Mouse (Mus musculus) limb, embryonic 14.5 days (tissue): ENCODE measurements around the gene Unc13d. TPM values are rescaled to one million over a fixed set of nuclear protein-coding genes. Genes with fewer than 3 reads are reported as not detected.

Source experiments
- ATAC-seq: fragments of 200-750 bp; cut with Nextera tagmentation; 2 replicates; pipeline ENCODE4 v1.8.0; 2017; ENCODE audit warnings: low read depth, moderate number of reproducible peaks, moderate TSS enrichment; ENCODE audit not compliant: low FRiP score
- DNase-seq: peaks from one replicate; pipeline ENCODE4 v3.0.0-alpha.2; 2015; ENCODE audit warnings: low spot score
- H3K27ac ChIP-seq: fragments of 300-500 bp; sonication (generic); replicated peaks from 2 replicates; pipeline ENCODE4 v1.5.1; 2014; ENCODE audit warnings: low read depth, mild to moderate bottlenecking, low read length, moderate library complexity, mixed read lengths
- H3K27me3 ChIP-seq: fragments of 300-500 bp; sonication (generic); 2 replicates; pipeline ENCODE4 v1.6.1; 2014; ENCODE audit warnings: low read length, mixed read lengths; ENCODE audit not compliant: control insufficient read depth, insufficient read depth
- H3K36me3 ChIP-seq: fragments of 300-500 bp; sonication (generic); 2 replicates; pipeline ENCODE4 v1.6.1; 2014; ENCODE audit warnings: mild to moderate bottlenecking, low read length, moderate library complexity, mixed read lengths; ENCODE audit not compliant: control insufficient read depth, insufficient read depth
- H3K4me1 ChIP-seq: fragments of 300-500 bp; sonication (generic); 2 replicates; pipeline ENCODE4 v1.6.1; 2014; ENCODE audit warnings: antibody characterized with exemption, low read length, mixed read lengths; ENCODE audit not compliant: control insufficient read depth, insufficient read depth
- H3K4me2 ChIP-seq: fragments of 300-500 bp; sonication (generic); replicated peaks from 2 replicates; pipeline ENCODE4 v1.6.1; 2014; ENCODE audit warnings: low read depth, mild to moderate bottlenecking, low read length, moderate library complexity; ENCODE audit not compliant: severe bottlenecking
- H3K4me3 ChIP-seq: fragments of 300-500 bp; sonication (generic); replicated peaks from 2 replicates; pipeline ENCODE4 v1.5.1; 2014; ENCODE audit warnings: low read length
- H3K9ac ChIP-seq: fragments of 300-500 bp; sonication (generic); 2 replicates; pipeline ENCODE4 v1.6.1; 2014; ENCODE audit warnings: mild to moderate bottlenecking, low read depth, low read length, moderate library complexity; ENCODE audit not compliant: severe bottlenecking
- H3K9me3 ChIP-seq: fragments of 300-500 bp; sonication (generic); 2 replicates; pipeline ENCODE4 v1.6.1; 2016; ENCODE audit warnings: low read length; ENCODE audit not compliant: control insufficient read depth
- POLR2A ChIP-seq: fragments of 200-500 bp; IDR thresholded peaks from 2 replicates; pipeline ENCODE4 v1.8.0; 2012; ENCODE audit warnings: inconsistent platforms, mild to moderate bottlenecking, moderate library complexity, borderline replicate concordance; ENCODE audit not compliant: insufficient read depth, insufficient read length; ENCODE audit errors: extremely low read depth
- WGBS: fragments of 180-500 bp; shearing (Covaris S2); extraction: QIAGEN DNeasy Blood & Tissue Kit; methylation state at CpG from one replicate; pipeline ENCODE4 v1.1.7; 2014; 5-methylcytosine and 5-hydroxymethylcytosine counted together
- polyA plus RNA-seq, 2 experiments: library from polyadenylated mRNA; depleted of rRNA in 1 of 2; stranded (reverse) in 1 of 2; unstranded in 1 of 2; fragments of >200 nt; fragmentation: Nextera tagmentation in 1 of 2; extraction: Ambion mirVana in 1 of 2; gene quantifications; 2 replicates each; pipeline versions ENCODE4 v1.2.1 to v1.2.3; 2012 to 2014

Unc13d gene
- polyA plus RNA-seq, 2 experiments: 3.4 to 4.3 TPM

GRCm38 (mm10) chr11:116049610-116050009 is 28.2 kb downstream of the Unc13d start:
- no peaks in the 10 kb centered on the region for H3K9me3 ChIP-seq
- peaks cover 96% of the 10 kb centered on the region for H3K36me3 ChIP-seq
- H3K4me1 ChIP-seq: no peaks in the 10 kb centered on the region
- WGBS: 58% methylated on average over 2 of the region's 2 CpGs
- no peak overlapping the region for H3K4me2 ChIP-seq
- ATAC-seq (no peak), DNase-seq (no peak)
- no peak overlapping the region for H3K9ac ChIP-seq
- no peak overlapping the region for H3K27ac ChIP-seq
- no peak overlapping the region for H3K4me3 ChIP-seq
- TF ChIP-seq POLR2A: no peak
- H3K27me3 ChIP-seq: no peaks in the 10 kb centered on the region

GRCm38 (mm10) chr11:116045173-116045572 is 32.6 kb downstream of the Unc13d start:
- no peak for TF ChIP-seq POLR2A
- Histone ChIP-seq H3K4me3 (no peak overlapping the region), H3K36me3 (peaks cover 74% of the 10 kb centered on the region), H3K4me1 (no peaks in the 10 kb centered on the region), H3K9ac (no peak overlapping the region), H3K4me2 (no peak overlapping the region), H3K9me3 (no peaks in the 10 kb centered on the region), H3K27me3 (no peaks in the 10 kb centered on the region), H3K27ac (no peak overlapping the region)
- 97% methylated on average over 6 of the region's 6 CpGs for WGBS
- DNase-seq (no peak), ATAC-seq (no peak)

- no peaks in the 10 kb centered on the region for H3K9me3 ChIP-seq
- peaks cover 74% of the 10 kb centered on the region for H3K36me3 ChIP-seq
- H3K4me2 ChIP-seq: no peak overlapping the region
- no peak for DNase-seq
- no peak overlapping the region for H3K9ac ChIP-seq
- H3K27ac ChIP-seq: no peak overlapping the region
- no peaks in the 10 kb centered on the region for H3K4me1 ChIP-seq
- WGBS: 100% methylated on average over 1 of the region's 1 CpGs
- no peaks in the 10 kb centered on the region for H3K27me3 ChIP-seq
- no peak for ATAC-seq
- no peak for TF ChIP-seq POLR2A
- H3K4me3 ChIP-seq: no peak overlapping the region
These were observed 34.5 kb downstream of the Unc13d start for GRCm38 (mm10) chr11:116043286-116043685.

- no peak overlapping the region for H3K4me3 ChIP-seq
- 59% methylated on average over 5 of the region's 5 CpGs for WGBS
- no peak for TF ChIP-seq POLR2A
- H3K36me3 ChIP-seq: peaks cover 70% of the 10 kb centered on the region
- no peaks in the 10 kb centered on the region for H3K4me1 ChIP-seq
- H3K27ac ChIP-seq: no peak overlapping the region
- H3K4me2 ChIP-seq: no peak overlapping the region
- ATAC-seq: no peak
- no peaks in the 10 kb centered on the region for H3K27me3 ChIP-seq
- H3K9me3 ChIP-seq: no peaks in the 10 kb centered on the region
- H3K9ac ChIP-seq: no peak overlapping the region
- DNase-seq: no peak
These were observed 35.2 kb downstream of the Unc13d start for GRCm38 (mm10) chr11:116042372-116043138.

GRCm38 (mm10) chr11:116041833-116042232 is 35.9 kb downstream of the Unc13d start:
- Histone ChIP-seq H3K9ac (no peak overlapping the region), H3K36me3 (peaks cover 63% of the 10 kb centered on the region), H3K27me3 (no peaks in the 10 kb centered on the region), H3K4me2 (no peak overlapping the region), H3K27ac (no peak overlapping the region), H3K9me3 (no peaks in the 10 kb centered on the region), H3K4me3 (no peak overlapping the region), H3K4me1 (no peaks in the 10 kb centered on the region)
- WGBS: 98% methylated on average over 2 of the region's 2 CpGs
- ATAC-seq: no peak
- TF ChIP-seq POLR2A: no peak
- no peak for DNase-seq
